Mouse (Mus musculus) heart, embryonic 14.5 days (tissue): Measurements from ENCODE around the gene Gm20518. TPM values are rescaled to one million over a fixed set of nuclear protein-coding genes. Genes with fewer than 3 reads are reported as not detected.

Experiments
- ATAC-seq: fragments of 200-750 bp; cut with Nextera tagmentation; 2 replicates; pipeline ENCODE4 v1.8.0; 2017; ENCODE audit warnings: low read depth, moderate TSS enrichment; ENCODE audit not compliant: insufficient number of reproducible peaks, insufficient read depth, low FRiP score
- H3K27ac ChIP-seq, 2 experiments: fragments of 200-500 bp in 1 of 2; fragments of 300-500 bp in 1 of 2; sonication (generic) in 1 of 2; replicated peaks in 1 of 2; 2 replicates each; pipeline ENCODE4 v1.5.1; 2012 to 2014; ENCODE audit warnings: low read depth in 2 of 2, low read length in 2 of 2, control low read depth in 1 of 2, mild to moderate bottlenecking in 1 of 2, mixed read lengths in 1 of 2; ENCODE audit not compliant: control insufficient read depth in 1 of 2, insufficient read depth in 1 of 2
- H3K27me3 ChIP-seq: fragments of 300-500 bp; sonication (generic); 2 replicates; pipeline ENCODE4 v1.6.1; 2014; ENCODE audit warnings: mild to moderate bottlenecking, low read length, control low read depth; ENCODE audit not compliant: control insufficient read depth, insufficient read depth
- H3K36me3 ChIP-seq: fragments of 300-500 bp; sonication (generic); 2 replicates; pipeline ENCODE4 v1.6.1; 2014; ENCODE audit warnings: mild to moderate bottlenecking, control low read depth, low read length, mixed read lengths; ENCODE audit not compliant: control insufficient read depth, insufficient read depth
- H3K4me1 ChIP-seq, 2 experiments: fragments of 200-500 bp in 1 of 2; fragments of 300-500 bp in 1 of 2; sonication (generic) in 1 of 2; 2 replicates each; pipeline ENCODE4 v1.6.1; 2012 to 2014; ENCODE audit warnings: low read length in 2 of 2, control low read depth in 1 of 2, mixed read lengths in 1 of 2; ENCODE audit not compliant: control insufficient read depth in 2 of 2, insufficient read depth in 2 of 2
- H3K4me2 ChIP-seq: fragments of 300-500 bp; sonication (generic); 2 replicates; pipeline ENCODE4 v1.6.1; 2014; ENCODE audit warnings: mild to moderate bottlenecking, low read length
- H3K4me3 ChIP-seq, 2 experiments: fragments of 200-500 bp in 1 of 2; fragments of 300-500 bp in 1 of 2; sonication (generic) in 1 of 2; 2 replicates each; pipeline ENCODE4 v1.5.1; 2012 to 2014; ENCODE audit warnings: low read length in 2 of 2, mild to moderate bottlenecking in 2 of 2, control low read depth in 1 of 2, low read depth in 1 of 2, moderate library complexity in 1 of 2; ENCODE audit not compliant: control insufficient read depth in 1 of 2, insufficient read depth in 1 of 2
- H3K9ac ChIP-seq: fragments of 300-500 bp; sonication (generic); 2 replicates; pipeline ENCODE4 v1.6.1; 2014; ENCODE audit warnings: mild to moderate bottlenecking, low read length
- H3K9me3 ChIP-seq: fragments of 300-500 bp; sonication (generic); 2 replicates; pipeline ENCODE4 v1.6.1; 2016; ENCODE audit warnings: low read length, control low read depth; ENCODE audit not compliant: control insufficient read depth
- WGBS: fragments of 180-500 bp; shearing (Covaris S2); extraction: QIAGEN DNeasy Blood & Tissue Kit; methylation state at CpG from one replicate; pipeline ENCODE4 v1.1.7; 2014; 5-methylcytosine and 5-hydroxymethylcytosine counted together
- polyA plus RNA-seq: library from polyadenylated mRNA; unstranded; fragments of >200 nt; fragmentation: Nextera tagmentation; extraction: Ambion mirVana; gene quantifications from 2 replicates; pipeline ENCODE4 v1.2.1, GENCODE M21; 2014

Gene Gm20518
- polyA plus RNA-seq, 1 experiment from 2014 or later: not detected

GRCm38 (mm10) chr16:17839976-17840375 lies 51.5 kb downstream of the Gm20518 start:
- WGBS: 88% methylated on average over 4 of the region's 4 CpGs
- H3K4me2 ChIP-seq: no peak overlapping the region
- H3K4me1 ChIP-seq: no peaks in the 10 kb centered on the region
- H3K9ac ChIP-seq: no peak overlapping the region
- no peak overlapping the region for H3K4me3 ChIP-seq
- ATAC-seq: no peak
- H3K9me3 ChIP-seq: no peaks in the 10 kb centered on the region
- no peak overlapping the region for H3K27ac ChIP-seq
- peaks cover 19% of the 10 kb centered on the region for H3K27me3 ChIP-seq
- H3K36me3 ChIP-seq: peaks cover 51% of the 10 kb centered on the region

GRCm38 (mm10) chr16:17838051-17838450 lies 53.4 kb downstream of the Gm20518 start, which contains the start of gene Car15:
TSS of gene Car15 (minus strand) at chr16:17838364.
- no peak within 1 kb of the TSS for H3K27ac ChIP-seq
- peaks cover 38% of the 10 kb centered on the region for H3K27me3 ChIP-seq
- H3K4me2 ChIP-seq: no peak within 1 kb of the TSS
- H3K4me1 ChIP-seq: peaks cover 2 to 6% of the 10 kb centered on the region in 2 experiments; a peak in 2 of 4 replicates
- H3K36me3 ChIP-seq: peaks cover 31% of the 10 kb centered on the region
- no peaks in the 10 kb centered on the region for H3K9me3 ChIP-seq
- WGBS: 78% methylated on average over 6 of the region's 6 CpGs
- H3K4me3 ChIP-seq: no peak within 1 kb of the TSS
- no peak for ATAC-seq
- H3K9ac ChIP-seq: no peak within 1 kb of the TSS

GRCm38 (mm10) chr16:17835481-17835880 lies 56.0 kb downstream of the Gm20518 start:
- H3K4me3 ChIP-seq: no peak overlapping the region
- no peak overlapping the region for H3K4me2 ChIP-seq
- whole genome bisulfite sequencing: 51% methylated on average over 13 of the region's 13 CpGs
- H3K9me3 ChIP-seq: no peaks in the 10 kb centered on the region
- no peak for ATAC-seq
- H3K36me3 ChIP-seq: 0 out of 2 replicates have a peak, but pooled peaks cover 6% of the 10 kb centered on the region
- H3K27me3 ChIP-seq: peaks cover 64% of the 10 kb centered on the region
- no peak overlapping the region for H3K9ac ChIP-seq
- H3K4me1 ChIP-seq: peaks cover 2 to 7% of the 10 kb centered on the region in 2 experiments; a peak in 2 of 4 replicates
- H3K27ac ChIP-seq: no peak overlapping the region

- Histone ChIP-seq H3K27ac (no peak overlapping the region), H3K4me2 (peak overlapping the region; percentile 99), H3K9ac (no peak overlapping the region), H3K4me1 (peaks cover 2 to 7% of the 10 kb centered on the region in 2 experiments; a peak in 2 of 4 replicates), H3K9me3 (no peaks in the 10 kb centered on the region), H3K27me3 (peaks cover 73% of the 10 kb centered on the region), H3K4me3 (peak overlapping the region in 1 of 2 experiments; percentile 61; a peak in 2 of 4 replicates), H3K36me3 (no peaks in the 10 kb centered on the region)
- WGBS: 46% methylated on average over 7 of the region's 7 CpGs
- no peak for ATAC-seq
These were observed 56.9 kb downstream of the Gm20518 start for GRCm38 (mm10) chr16:17834543-17834942.

- Histone ChIP-seq H3K4me3 (peak overlapping the region; percentile 47 to 61), H3K4me1 (peaks cover 2 to 7% of the 10 kb centered on the region in 2 experiments; a peak in 2 of 4 replicates), H3K4me2 (peak overlapping the region; percentile 99), H3K9me3 (no peaks in the 10 kb centered on the region), H3K27me3 (peaks cover 76% of the 10 kb centered on the region), H3K9ac (peak overlapping the region; percentile 69), H3K36me3 (no peaks in the 10 kb centered on the region), H3K27ac (no peak overlapping the region)
- no peak for ATAC-seq
- WGBS: 0% methylated on average over 60 of the region's 103 CpGs
These were observed 57.6 kb downstream of the Gm20518 start for GRCm38 (mm10) chr16:17833681-17834399.

- Histone ChIP-seq H3K4me1 (peaks cover 2 to 7% of the 10 kb centered on the region in 2 experiments; a peak in 2 of 4 replicates), H3K9ac (peak overlapping the region; percentile 69), H3K4me3 (peak overlapping the region; percentile 47 to 61), H3K27ac (no peak overlapping the region), H3K9me3 (no peaks in the 10 kb centered on the region), H3K27me3 (peaks cover 76% of the 10 kb centered on the region), H3K4me2 (peak overlapping the region; percentile 99), H3K36me3 (no peaks in the 10 kb centered on the region)
- 1% methylated on average over 37 of the region's 37 CpGs for WGBS
- no peak for ATAC-seq
These were observed 58.2 kb downstream of the Gm20518 start for GRCm38 (mm10) chr16:17833321-17833680.

GRCm38 (mm10) chr16:17832821-17833220 lies 58.6 kb downstream of the Gm20518 start, which contains the start of gene B830017H08Rik:
TSS of gene B830017H08Rik (plus strand) at chr16:17833121.
- H3K9me3 ChIP-seq: no peaks in the 10 kb centered on the region
- no peak for ATAC-seq
- H3K9ac ChIP-seq: peak within 1 kb of the TSS; percentile 69
- H3K27me3 ChIP-seq: peaks cover 76% of the 10 kb centered on the region
- peak within 1 kb of the TSS; percentile 99 for H3K4me2 ChIP-seq
- 29% methylated on average over 7 of the region's 7 CpGs for WGBS
- peaks cover 2 to 7% of the 10 kb centered on the region in 2 experiments; a peak in 2 of 4 replicates for H3K4me1 ChIP-seq
- H3K36me3 ChIP-seq: no peaks in the 10 kb centered on the region
- no peak within 1 kb of the TSS for H3K27ac ChIP-seq
- peak within 1 kb of the TSS; percentile 47 to 61 for H3K4me3 ChIP-seq
